Mouse (Mus musculus) liver, postnatal 0 days (tissue): ENCODE results near the gene Fam57a. TPM values are rescaled to one million over a fixed set of nuclear protein-coding genes. Genes with fewer than 3 reads are reported as not detected.

Source experiments
- ATAC-seq: fragments of 200-750 bp; cut with Nextera tagmentation; 2 replicates; pipeline ENCODE4 v1.8.0; 2017; ENCODE audit warnings: mild to moderate bottlenecking, moderate library complexity
- DNase-seq: peaks from one replicate; pipeline ENCODE4 v3.0.0-alpha.2; 2016
- H3K27ac ChIP-seq: fragments of 300-500 bp; sonication (generic); 2 replicates; pipeline ENCODE4 v1.5.1; 2014; ENCODE audit warnings: antibody characterized with exemption, moderate library complexity, mild to moderate bottlenecking, low read depth
- H3K27me3 ChIP-seq: fragments of 300-500 bp; sonication (generic); 2 replicates; pipeline ENCODE4 v1.6.1; 2014; ENCODE audit warnings: low read length, control low read depth, mixed read lengths; ENCODE audit not compliant: insufficient read depth
- H3K36me3 ChIP-seq: fragments of 300-500 bp; sonication (generic); replicated peaks from 2 replicates; pipeline ENCODE4 v1.6.1; 2014; ENCODE audit warnings: mild to moderate bottlenecking, control low read depth, low read length, moderate library complexity, mixed read lengths; ENCODE audit not compliant: insufficient read depth
- H3K4me1 ChIP-seq: fragments of 300-500 bp; sonication (generic); 2 replicates; pipeline ENCODE4 v1.6.1; 2014; ENCODE audit warnings: antibody characterized with exemption, mild to moderate bottlenecking, control low read depth; ENCODE audit not compliant: insufficient read depth
- H3K4me2 ChIP-seq: fragments of 300-500 bp; sonication (generic); 2 replicates; pipeline ENCODE4 v1.6.1; 2014; ENCODE audit warnings: low read depth, mild to moderate bottlenecking, low read length, moderate library complexity, mixed read lengths
- H3K4me3 ChIP-seq: fragments of 300-500 bp; sonication (generic); 2 replicates; pipeline ENCODE4 v1.5.1; 2014; ENCODE audit warnings: low read depth, low read length
- H3K9ac ChIP-seq: fragments of 300-500 bp; sonication (generic); replicated peaks from 2 replicates; pipeline ENCODE4 v1.6.1; 2014; ENCODE audit warnings: mild to moderate bottlenecking, moderate library complexity
- H3K9me3 ChIP-seq: fragments of 300-500 bp; sonication (generic); 2 replicates; pipeline ENCODE4 v1.6.1; 2016; ENCODE audit warnings: mild to moderate bottlenecking, control low read depth, low read length, mixed read lengths
- CTCF ChIP-seq: sonication (generic); IDR thresholded peaks from 2 replicates; pipeline ENCODE4 v1.5.1; 2016; ENCODE audit warnings: antibody characterized with exemption, low read depth
- EP300 ChIP-seq: IDR thresholded peaks from 2 replicates; pipeline ENCODE4 v1.6.1; 2016; ENCODE audit warnings: antibody characterized with exemption, low read depth, mild to moderate bottlenecking
- WGBS: fragments of 180-500 bp; shearing (Covaris S2); extraction: QIAGEN DNeasy Blood & Tissue Kit; methylation state at CpG from one replicate; pipeline ENCODE4 v1.1.7; 2014; ENCODE audit not compliant: insufficient replicate concordance; 5-methylcytosine and 5-hydroxymethylcytosine counted together
- polyA plus RNA-seq: library from polyadenylated mRNA; unstranded; fragments of >200 nt; fragmentation: Nextera tagmentation; extraction: Ambion mirVana; gene quantifications from 2 replicates; pipeline ENCODE4 v1.2.1, GENCODE M21; 2015

Fam57a gene
- polyA plus RNA-seq, 1 experiment from 2014 or later = 2.5 TPM

DNA sequence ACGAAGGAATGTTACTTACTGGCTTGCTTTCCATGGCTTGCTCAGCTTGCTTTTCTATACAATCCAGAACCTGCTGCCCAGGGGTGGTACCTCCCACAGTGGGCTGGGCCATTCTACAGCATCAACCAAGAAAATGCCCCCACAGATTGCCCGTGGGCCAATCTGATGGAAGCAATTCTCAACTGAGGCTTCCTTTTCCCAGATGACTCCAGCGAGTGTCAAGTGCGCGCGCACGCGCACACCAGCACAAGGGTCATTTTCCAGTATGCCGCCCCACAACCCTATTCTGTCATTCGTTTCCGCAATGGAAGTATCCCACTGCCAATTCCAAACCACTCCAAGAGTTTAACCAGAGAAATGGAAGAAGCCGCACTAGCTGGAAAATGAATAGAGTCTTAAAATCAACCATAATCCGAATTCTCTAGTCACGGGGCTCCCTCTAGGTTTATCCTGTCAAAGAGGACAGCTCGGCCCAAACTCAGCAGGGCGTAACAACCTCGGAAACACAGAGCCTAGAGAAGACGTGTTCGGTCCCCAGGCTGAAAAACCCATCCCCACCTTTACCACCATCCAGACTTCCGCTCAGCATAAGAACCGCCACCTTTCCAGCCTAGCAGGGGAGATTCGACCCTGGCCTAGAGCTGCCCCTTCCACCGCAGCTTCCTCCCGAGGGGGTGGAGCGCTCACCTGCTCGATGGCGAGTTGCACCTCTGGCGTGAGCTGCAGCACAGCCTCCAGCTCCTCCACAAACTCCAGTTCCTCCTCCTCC, 561 bp upstream of the Fam57a start:
- DNase-seq (peak; percentile 69), ATAC-seq (peak; percentile 89)
- no peak for TF ChIP-seq EP300
- TF ChIP-seq CTCF = no peak
- H3K4me1 ChIP-seq = peaks cover 11% of the 10 kb centered on the region
- H3K36me3 ChIP-seq = peaks cover 8% of the 10 kb centered on the region; the same call in 1 of the 2 replicates
- no peaks in the 10 kb centered on the region for H3K27me3 ChIP-seq
- peak overlapping the region; percentile 77 for H3K9ac ChIP-seq
- 2% methylated on average over 28 of the region's 28 CpGs for WGBS
- peak overlapping the region; percentile 93 for H3K4me2 ChIP-seq
- no peaks in the 10 kb centered on the region for H3K9me3 ChIP-seq
- peak overlapping the region; percentile 99 for H3K4me3 ChIP-seq
- H3K27ac ChIP-seq = peak overlapping the region; percentile 72

DNA sequence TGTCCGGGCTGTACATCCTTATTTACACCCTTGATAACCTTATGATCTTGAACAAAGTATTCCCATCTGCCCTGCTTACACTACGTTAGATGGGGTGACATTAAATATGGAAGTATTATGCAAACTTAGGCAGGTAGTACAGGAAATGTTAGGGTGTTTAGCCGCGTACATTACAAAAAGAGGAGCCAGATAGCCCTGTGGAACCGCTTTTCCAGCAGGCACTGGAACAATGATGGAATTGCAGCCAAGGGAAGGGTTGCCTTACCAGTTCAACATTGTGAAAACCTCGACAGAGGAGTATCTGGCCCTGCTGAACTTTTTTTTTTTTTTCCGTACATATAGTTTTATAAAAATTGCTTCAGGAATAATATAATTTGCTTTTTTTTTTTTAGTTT, 672 bp downstream of the Fam57a start:
- H3K4me3 ChIP-seq = peak overlapping the region; percentile 99
- TF ChIP-seq EP300 (no peak), CTCF (no peak)
- WGBS = 10% methylated on average over 7 of the region's 7 CpGs
- H3K9me3 ChIP-seq = no peaks in the 10 kb centered on the region
- peak overlapping the region; percentile 77 for H3K9ac ChIP-seq
- H3K4me2 ChIP-seq = peak overlapping the region; percentile 93
- DNase-seq (no peak), ATAC-seq (no peak)
- peak overlapping the region; percentile 72 for H3K27ac ChIP-seq
- no peaks in the 10 kb centered on the region for H3K27me3 ChIP-seq
- H3K36me3 ChIP-seq = 0 out of 2 replicates have a peak, but pooled peaks cover 5% of the 10 kb centered on the region
- H3K4me1 ChIP-seq = peaks cover 11% of the 10 kb centered on the region

DNA sequence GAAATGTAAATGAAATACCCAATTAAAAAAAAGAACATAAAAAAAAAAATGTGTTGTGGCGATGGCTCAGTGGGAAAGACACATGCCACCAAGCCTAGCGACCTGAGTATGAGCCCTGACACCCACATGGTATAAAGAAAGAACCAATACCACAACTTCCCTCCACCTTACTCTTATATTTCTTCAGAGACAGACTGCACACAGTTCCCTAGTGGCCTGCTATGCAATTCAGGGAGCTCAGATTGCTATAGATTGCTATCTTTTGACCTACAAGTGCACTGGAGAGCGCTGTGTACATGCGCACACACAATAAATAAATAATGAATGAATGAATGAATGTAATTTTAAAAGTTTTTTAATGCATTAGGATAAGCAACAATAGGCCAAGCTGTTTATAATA, 4.3 kb downstream of the Fam57a start:
- ATAC-seq = no peak
- Histone ChIP-seq H3K36me3 (0 out of 2 replicates have a peak, but pooled peaks cover 3% of the 10 kb centered on the region), H3K9ac (no peak overlapping the region), H3K4me1 (peaks cover 6% of the 10 kb centered on the region), H3K4me3 (no peak overlapping the region), H3K9me3 (no peaks in the 10 kb centered on the region), H3K27ac (no peak overlapping the region), H3K4me2 (no peak overlapping the region), H3K27me3 (no peaks in the 10 kb centered on the region)
- DNase-seq = no peak
- TF ChIP-seq CTCF (no peak), EP300 (no peak)
- WGBS = 81% methylated on average over 4 of the region's 4 CpGs

DNA sequence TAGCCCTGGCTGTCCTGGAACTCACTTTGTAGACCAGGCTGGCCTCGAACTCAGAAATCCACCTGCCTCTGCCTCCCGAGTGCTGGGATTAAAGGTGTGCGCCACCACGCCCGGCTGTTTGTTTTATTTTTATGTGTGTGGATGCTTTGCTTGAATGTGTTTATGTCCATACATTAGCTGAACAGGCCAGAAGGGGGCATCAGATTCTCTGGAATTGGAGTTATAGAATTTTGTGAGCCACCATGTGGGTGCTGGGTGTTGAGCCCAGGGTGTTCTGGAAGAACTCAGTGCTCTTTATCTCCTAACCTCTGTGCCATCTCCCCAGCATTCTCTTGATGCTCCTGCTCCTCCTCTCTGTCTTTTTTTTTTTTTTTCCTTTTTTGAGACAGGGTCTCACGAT, 7.4 kb downstream of the Fam57a start:
- WGBS = 85% methylated on average over 6 of the region's 6 CpGs
- TF ChIP-seq EP300 (no peak), CTCF (0 out of 2 replicates have a peak, but pooled peaks have one; percentile 9)
- H3K27ac ChIP-seq = no peak overlapping the region
- no peak for DNase-seq
- no peak overlapping the region for H3K9ac ChIP-seq
- 0 out of 2 replicates have a peak, but pooled peaks cover under 1% of the 10 kb centered on the region for H3K36me3 ChIP-seq
- ATAC-seq = no peak
- no peaks in the 10 kb centered on the region for H3K9me3 ChIP-seq
- H3K4me2 ChIP-seq = no peak overlapping the region
- H3K4me3 ChIP-seq = no peak overlapping the region
- H3K27me3 ChIP-seq = no peaks in the 10 kb centered on the region
- no peaks in the 10 kb centered on the region for H3K4me1 ChIP-seq

DNA sequence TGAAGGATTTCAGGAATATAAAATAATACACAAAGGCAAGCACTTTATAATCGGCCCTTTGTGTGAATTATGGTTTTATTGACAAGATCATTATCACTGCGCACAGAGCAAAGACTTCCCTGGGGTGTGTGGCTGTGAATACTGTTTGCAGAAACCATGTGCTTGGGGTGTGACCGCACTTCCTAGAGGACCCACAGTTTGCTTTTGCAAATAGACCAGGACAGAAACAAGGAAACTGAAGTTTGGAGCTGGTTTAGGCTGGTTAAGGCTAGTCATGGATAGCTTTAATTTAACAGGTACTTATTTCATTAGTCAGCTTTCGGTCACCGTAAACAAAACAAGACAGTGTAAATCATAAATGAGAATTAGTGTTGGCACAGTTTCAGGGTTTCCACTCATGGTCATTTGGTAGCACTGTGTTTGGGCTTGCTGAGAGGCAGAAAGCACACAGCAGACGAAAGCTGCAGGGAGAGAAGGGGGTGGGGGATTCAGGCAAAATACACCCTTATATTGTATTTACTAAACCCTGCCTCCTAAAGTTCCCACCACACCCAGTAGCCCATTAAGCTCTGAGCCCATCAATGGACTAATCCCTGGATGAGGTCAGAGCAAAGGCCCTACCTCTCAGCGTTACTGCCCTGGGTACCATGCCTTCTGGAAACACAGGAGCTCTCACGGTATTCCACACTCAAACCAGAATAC, 17.0 kb downstream of the Fam57a start:
- no peak overlapping the region for H3K4me2 ChIP-seq
- H3K27me3 ChIP-seq = peaks cover 3% of the 10 kb centered on the region; the same call in 1 of the 2 replicates
- H3K9ac ChIP-seq = no peak overlapping the region
- WGBS = 54% methylated on average over 8 of the region's 8 CpGs
- no peak for DNase-seq
- no peaks in the 10 kb centered on the region for H3K36me3 ChIP-seq
- no peak overlapping the region for H3K27ac ChIP-seq
- H3K9me3 ChIP-seq = no peaks in the 10 kb centered on the region
- no peak for ATAC-seq
- peaks cover under 1% of the 10 kb centered on the region; the same call in 1 of the 2 replicates for H3K4me1 ChIP-seq
- H3K4me3 ChIP-seq = no peak overlapping the region
- TF ChIP-seq EP300 (no peak), CTCF (no peak)

DNA sequence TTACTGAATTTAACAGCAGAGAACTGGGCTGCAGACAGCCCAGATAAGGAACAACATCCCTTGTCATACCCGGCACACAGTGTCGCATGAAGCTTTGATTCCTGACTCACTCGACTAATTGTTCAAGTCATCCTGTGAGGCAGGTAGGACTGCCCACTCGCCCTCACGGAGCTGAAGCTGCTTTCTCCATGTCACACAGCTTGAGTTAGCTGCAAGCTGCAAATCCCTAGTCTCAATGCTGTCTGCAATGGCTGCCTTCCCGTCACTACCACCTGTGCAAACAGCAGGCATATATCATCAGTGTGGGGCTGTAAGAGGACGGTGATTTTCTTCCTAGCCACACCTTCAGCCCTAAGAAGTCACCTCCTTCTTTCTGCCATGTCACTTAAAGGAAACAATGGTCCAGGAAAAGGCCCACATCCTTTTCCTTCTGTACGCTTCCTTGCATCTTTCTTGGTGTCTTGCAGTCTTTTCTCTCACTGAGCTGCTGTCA, 17.6 kb downstream of the Fam57a start:
- Histone ChIP-seq H3K36me3 (no peaks in the 10 kb centered on the region), H3K9me3 (no peaks in the 10 kb centered on the region), H3K4me1 (peaks cover 4% of the 10 kb centered on the region), H3K9ac (no peak overlapping the region), H3K27me3 (peaks cover 7% of the 10 kb centered on the region; the same call in 1 of the 2 replicates), H3K27ac (no peak overlapping the region), H3K4me2 (no peak overlapping the region), H3K4me3 (no peak overlapping the region)
- DNase-seq (no peak), ATAC-seq (no peak)
- TF ChIP-seq EP300 (no peak), CTCF (no peak)
- 52% methylated on average over 8 of the region's 8 CpGs for WGBS
